Mouse (Mus musculus) embryo, embryonic 11 days (tissue): ENCODE measurements around the gene Agpat1.

Experiments
- DNase-seq: peaks from one replicate; pipeline ENCODE4 v3.0.0-alpha.2; 2015

The Agpat1 gene

DNA sequence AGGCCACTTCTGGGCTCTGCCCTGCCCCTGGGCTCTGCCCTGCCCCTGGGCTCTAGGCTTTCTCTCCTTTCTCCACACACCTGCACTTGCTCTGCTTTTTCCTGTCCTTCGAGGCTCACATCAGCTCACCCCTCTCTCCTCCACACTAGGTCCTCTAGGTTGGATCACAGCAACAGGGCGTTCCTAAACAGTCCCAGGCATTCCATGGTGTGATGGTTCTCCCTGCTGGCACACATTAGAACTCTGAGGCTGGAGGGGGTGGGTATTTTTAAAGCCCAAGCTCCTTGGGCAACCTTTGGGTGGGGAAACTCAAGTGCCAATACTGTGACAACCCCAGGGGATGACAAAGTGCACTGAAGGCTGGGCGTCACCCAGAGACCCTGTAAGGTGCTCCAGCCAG, 33.4 kb downstream of the Agpat1 start:
- DNase-seq, result no peak

GRCm38 (mm10) chr17:34639461-34640255, 35.6 kb downstream of the Agpat1 start:
- DNase-seq, result no peak

DNA sequence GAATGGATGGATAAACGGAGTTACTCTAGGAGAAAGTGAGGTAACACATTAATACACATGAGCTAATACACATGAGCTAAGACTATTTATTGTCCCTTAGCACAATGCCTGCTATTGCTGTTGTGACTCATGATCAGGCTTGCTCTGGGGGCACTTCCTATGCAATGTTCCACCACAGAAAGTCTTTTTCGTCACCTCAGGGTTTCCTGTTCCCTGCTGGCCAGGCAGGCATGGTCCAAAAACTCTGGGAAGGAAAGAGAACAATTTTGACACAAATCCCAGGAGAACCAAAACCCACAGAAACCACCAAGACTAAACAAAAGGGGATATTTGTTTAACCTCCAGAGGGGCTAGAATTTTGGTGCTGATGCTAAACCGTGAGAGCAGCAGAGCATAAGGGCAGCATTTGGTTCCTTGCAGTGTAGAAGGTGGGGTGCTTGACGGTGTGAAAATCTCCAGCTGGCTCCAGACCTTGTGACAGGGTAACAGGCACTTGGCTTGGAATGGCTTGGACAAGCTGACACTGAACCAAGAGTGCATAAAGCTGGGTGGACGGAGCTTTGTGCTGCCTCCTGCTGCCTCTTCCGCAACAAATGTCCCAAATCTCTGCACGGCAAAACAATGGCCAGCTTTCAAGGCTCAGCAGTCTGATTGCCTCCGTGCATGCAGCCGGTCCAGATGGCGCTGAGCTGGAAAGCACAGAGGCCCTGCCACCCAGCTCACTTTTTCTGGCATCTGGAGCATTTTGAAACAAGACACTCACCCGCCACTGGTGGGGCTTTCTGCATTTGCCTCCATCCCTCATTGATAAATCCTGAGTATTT, 36.9 kb downstream of the Agpat1 start:
- peak; percentile 74 for DNase-seq

DNA sequence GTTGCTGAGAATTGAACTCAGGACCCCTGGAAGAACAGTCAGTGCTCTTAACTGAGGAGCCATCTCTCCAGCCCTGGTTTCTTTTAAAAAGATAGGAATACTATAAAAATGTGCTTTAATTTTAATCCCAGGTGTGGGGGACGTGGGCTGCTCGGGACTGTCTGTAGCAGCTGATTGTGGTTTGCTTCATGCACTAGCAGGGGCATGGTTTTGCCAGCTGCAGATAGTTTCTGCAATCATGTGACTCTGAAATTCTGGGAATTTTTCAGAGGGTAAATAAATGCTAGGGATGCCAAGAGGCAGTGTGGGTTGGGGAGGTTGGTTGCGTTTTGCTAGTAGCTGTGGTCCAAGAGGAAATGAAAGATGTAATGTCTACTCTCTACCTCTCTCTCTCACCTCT, 37.9 kb downstream of the Agpat1 start:
- no peak for DNase-seq

GRCm38 (mm10) chr17:34643379-34643778, 39.3 kb downstream of the Agpat1 start:
- DNase-seq, result no peak

- DNase-seq, result no peak
These were observed 39.9 kb downstream of the Agpat1 start for GRCm38 (mm10) chr17:34643944-34644343.

GRCm38 (mm10) chr17:34644608-34645007, 40.5 kb downstream of the Agpat1 start, which contains the start of gene Fkbpl:
Gene Fkbpl, plus strand, starts transcription at chr17:34644764.
- DNase-seq, result peak; percentile 97

DNA sequence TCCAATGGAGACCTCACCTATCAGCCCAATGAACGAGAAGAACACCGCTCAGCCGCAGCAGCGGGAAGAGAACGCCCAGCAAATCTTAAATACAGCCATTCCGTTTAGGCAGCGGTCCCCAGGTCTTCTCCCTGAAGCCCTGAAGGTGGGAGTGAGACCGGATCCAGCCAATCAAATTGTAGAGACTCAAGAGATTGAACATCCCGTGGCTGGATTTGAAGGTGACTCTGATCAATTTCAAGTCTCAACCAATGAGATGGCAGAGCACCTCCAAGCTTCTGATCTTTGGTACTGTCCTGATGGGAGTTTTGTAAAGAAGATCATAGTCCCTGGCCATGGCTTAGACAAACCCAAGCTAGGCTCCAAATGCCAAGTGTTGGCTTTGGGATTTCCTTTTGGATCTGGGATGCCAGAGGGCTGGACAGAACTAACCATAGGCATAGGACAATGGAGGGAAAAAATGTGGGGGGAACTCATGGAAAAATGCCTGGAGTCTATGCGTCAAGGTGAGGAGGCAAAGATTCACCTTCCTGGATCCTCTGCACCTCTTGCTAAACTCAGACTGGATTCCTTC, 41.3 kb downstream of the Agpat1 start:
- DNase-seq, result no peak

DNA sequence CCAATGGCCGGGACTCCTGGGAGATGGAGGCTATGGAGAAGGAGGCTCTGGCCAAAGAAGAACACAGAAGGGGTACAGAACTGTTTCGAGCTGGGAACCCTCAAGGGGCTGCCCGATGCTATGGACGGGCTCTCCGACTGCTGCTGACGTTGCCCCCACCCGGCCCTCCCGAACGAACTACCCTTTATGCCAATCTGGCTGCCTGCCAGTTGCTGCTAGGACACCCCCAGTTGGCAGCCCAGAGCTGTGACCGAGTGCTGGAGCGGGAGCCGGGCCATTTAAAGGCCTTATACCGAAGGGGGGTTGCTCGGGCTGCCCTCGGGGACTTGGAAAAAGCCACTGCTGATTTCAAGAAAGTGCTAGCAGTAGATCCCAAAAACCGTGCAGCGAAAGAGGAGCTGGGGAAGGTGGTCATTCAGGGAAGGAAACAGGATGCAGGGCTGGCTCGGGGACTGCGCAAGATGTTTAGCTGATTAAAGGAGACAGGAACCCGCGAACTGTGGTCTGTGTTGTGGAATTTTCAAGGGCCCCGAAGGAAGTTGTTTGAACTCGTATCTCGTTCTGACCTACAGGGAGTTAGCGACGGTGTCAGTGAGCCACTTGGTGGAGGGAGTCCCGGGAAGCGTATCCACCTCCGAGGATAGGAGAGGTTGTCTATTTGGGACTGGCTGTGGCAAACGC, 41.9 kb downstream of the Agpat1 start:
- no peak for DNase-seq

DNA sequence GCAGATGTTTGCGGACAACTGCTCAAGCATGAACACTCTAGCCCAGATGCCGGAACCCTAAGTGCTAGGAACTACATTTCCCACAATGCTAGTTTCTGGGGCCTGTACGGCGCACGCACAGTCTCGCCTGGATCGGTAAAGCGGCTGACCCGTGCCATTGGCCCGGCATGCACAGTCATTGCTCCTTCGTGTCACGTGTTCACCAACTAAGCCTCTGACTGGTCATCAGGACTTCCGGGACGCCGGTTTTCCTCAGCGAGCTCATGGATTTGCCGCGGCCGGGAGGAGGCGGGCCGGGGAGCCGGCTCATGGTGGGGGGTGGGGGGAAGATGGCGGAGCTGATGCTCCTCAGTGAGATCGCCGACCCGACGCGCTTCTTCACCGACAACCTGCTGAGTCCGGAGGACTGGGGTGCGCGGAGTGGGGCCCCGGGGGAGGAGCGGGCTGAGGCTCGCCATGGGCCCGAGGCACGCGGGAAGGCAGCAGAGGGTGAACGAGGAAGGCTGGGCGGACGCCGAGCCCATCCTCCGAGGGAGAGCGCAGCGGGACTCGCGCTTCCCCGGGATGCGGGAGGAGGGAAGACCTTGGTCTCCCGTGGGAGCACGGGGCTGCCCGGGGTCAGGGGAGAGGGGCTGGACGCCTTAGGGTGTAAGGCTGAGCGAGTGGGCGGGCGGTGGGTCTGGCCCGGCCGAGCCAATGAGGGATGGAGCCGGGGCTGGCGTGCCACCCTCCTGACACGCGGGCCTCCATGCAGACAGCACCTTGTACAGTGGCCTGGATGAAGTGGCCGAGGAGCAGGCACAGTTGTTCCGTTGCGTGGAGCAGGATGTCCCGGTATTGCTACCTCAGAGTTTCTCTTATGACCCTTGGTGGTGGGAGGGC, 43.1 kb downstream of the Agpat1 start, which contains the start of gene Atf6b:
Atf6b (plus strand) TSS at position 241 of the 882 bp plus-strand sequence.
- DNase-seq, result peak; percentile 97

GRCm38 (mm10) chr17:34648141-34648890, 44.3 kb downstream of the Agpat1 start:
- no peak for DNase-seq

DNA sequence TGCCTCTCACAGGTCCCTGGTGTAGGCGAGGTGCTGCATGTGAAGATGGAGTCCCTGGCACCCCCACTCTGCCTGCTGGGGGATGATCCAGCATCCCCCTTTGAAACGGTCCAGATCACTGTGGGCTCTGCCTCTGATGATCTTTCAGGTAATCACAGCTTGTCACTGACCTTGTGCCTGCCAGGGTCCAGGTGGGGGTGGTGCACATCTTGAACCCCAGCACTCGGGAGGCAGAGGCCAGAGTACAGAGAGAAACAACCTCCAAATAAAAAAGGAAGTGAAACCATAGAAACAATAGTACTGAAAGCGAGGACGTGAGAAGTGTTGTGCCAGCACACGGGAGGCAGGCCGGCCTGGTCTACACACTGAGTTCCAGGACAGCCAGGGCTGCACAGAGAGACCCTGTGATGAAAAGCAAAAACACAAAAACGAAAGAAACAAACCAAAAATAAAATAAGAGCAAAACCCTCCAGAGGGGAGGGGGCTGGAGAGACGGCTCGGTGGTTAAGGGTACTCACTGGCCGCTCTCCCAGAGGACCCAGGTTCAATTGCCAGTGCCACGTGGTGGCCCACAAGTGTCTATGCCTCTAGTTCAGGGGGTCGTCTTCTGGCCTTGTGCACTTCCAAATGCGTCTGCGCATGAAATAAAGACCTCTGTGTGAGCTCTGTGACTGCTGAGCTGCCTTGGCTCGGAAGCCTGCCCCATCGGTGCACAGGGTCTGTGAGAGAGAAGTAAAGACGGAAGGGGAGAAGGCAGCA, 45.2 kb downstream of the Agpat1 start:
- DNase-seq, result no peak

DNA sequence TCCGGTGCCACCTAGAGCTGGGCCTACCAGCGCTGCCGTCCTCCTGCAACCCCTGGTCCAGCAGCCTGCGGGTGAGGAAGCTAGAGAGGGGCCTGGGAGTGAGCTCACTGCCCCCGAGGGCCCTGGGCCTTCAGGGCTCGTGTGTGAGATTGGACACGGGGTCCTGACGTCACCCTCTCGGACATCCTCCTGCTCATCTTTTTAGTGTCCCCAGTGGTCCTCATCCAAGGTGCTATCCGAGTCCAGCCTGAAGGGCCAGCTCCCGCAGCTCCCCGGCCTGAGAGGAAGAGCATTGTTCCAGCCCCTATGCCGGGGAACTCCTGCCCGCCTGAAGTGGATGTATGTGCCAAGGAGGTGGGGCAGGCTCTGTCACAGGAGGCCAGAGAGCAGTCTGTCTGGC, 46.7 kb downstream of the Agpat1 start:
- no peak for DNase-seq

DNA sequence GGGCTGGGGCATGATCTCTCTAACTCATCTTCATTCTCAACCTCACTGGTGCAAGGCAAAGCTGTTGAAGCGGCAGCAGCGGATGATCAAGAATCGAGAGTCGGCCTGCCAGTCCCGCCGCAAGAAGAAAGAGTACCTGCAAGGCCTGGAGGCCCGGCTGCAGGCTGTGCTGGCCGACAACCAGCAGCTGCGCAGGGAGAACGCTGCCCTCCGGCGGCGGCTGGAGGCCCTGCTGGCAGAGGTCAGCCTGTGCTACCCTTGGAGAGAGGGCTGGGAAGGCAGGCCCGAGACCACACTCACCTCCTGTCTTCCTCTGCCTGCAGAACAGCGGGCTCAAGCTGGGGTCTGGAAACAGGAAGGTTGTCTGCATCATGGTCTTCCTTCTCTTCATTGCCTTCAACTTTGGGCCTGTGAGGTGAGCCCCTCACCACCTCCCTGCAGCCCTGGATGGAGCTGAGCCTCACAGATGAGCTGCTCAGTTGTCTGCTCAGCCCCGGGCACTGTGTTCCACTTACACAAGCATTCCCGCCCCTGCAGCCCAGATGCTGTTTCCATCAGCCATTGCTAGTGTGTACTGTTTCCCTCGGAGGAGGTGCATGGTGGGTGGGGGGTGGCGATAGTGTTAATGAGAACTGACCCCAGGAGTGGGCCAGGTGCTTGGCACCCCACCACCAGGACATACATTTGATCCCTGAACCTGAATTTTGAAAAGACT, 47.6 kb downstream of the Agpat1 start:
- DNase-seq, result peak; percentile 66

- no peak for DNase-seq
These were observed 48.5 kb downstream of the Agpat1 start for GRCm38 (mm10) chr17:34652546-34652945.

- DNase-seq, result no peak
These were observed 48.9 kb downstream of the Agpat1 start for GRCm38 (mm10) chr17:34652985-34653384.

DNA sequence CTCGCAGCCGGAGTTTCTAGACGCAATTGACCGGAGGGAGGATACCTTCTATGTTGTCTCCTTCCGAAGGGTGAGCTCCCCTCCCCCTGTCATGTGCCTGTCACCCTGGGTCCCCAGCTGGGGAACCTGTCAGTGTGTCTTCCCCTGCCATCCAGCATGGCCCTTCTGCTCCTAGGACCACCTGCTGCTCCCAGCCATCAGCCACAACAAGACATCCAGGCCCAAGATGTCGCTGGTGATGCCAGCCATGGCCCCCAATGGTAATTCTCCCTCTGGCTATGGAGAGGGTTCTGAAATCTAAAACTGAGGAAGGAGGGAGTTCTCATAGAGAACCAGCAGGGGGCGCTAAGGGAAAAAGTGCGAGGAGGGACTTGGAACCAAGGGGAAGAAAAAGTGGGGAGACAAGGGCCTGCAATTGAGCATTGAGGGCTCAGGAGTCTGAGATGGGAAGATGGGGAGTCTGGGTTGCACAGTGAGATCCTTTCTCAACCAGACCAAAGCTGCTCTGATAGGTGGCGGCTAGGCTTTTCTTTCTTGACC, 49.8 kb downstream of the Agpat1 start:
- peak; percentile 68 for DNase-seq

DNA sequence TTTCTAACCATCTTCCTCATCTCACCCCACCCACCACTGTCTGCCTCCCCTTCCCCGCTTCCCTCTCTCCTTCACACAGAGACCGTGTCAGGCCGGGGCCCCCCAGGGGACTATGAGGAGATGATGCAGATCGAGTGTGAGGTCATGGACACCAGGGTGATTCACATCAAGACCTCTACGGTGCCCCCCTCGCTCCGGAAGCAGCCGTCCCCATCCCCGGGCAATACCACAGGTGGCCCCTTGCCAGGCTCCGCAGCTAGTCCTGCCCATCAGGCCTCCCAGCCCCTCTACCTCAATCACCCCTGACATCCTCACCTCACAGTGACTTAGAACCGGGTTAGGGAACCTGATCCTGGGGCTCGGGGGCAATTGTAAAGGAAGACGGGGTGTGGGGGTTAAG, 50.3 kb downstream of the Agpat1 start:
- DNase-seq, result no peak

DNA sequence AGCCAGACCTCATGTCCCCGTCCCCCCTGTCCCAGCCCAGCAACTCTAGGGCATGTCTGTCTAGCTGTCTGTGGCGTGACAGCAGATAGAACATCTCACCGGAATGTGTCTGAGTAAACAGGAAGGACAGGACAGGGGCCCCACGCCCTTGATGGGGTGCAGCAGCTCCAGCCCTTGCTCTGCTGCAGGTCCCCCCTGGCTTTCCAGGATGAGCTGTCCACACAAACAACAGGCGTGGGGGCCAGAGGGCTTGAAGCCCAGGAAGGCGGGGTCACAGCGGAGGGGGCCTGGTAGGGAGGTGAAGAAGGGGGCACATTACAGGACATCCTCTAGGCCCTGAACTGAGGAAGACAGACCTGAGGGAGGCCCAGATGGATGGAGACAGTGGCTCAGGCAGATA, 51.1 kb downstream of the Agpat1 start:
- no peak for DNase-seq
